Mouse (Mus musculus): ENCODE measurements at regions not wholly inside any gene's neighbourhood (a gene's known extent, or its start where the extent isn't known, plus 50 kb on each side); places are given as distances from the start of the nearest gene placed in this dataset.

GRCm38 (mm10) chr7:37908618-37909130, 114.7 kb downstream of the Uri1 start:
- no peak for DNase-seq

GRCm38 (mm10) chr7:37893885-37894284, 120.4 kb upstream of the Zfp536 start:
- peak; percentile 39 for DNase-seq

DNA sequence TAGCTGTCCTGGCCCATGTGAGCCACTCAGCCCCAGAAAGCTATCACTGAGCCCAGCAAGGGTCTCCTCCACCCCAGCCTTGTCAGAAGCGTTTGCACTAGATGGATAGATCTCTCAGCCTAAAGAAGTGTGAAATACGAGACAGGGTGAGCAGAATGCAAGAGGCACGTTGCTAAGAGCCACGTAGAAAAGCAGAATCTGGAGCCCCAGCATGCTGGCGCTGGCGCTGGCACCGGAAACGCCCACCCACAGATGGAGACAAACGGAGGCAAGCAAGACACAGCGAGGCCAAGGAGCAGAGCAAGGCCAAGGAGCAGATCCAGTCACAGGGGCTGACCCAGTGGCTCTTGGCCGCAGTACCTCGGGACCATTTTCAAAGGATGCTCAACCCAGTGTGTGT, 100.9 kb upstream of the Zfp536 start:
- DNase-seq: no peak

DNA sequence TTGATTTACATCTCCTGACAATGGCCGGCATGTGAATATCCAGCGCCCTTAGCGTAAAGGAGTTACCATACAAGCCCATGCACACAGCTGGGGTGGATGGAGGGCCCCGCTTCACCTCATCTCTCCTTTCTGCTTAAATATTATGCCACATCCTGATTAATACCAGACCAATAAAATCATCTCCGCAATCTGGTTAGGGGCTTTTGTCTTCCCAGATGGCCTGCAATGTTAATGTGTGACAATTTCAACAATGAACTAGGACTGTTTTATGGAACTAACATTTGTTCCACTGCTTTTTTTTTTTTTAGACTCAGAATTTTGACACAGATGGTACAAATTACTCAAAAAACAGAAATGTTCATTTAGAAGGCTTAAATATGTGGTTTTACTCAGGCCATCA, 97.5 kb upstream of the Zfp536 start:
- no peak for DNase-seq

DNA sequence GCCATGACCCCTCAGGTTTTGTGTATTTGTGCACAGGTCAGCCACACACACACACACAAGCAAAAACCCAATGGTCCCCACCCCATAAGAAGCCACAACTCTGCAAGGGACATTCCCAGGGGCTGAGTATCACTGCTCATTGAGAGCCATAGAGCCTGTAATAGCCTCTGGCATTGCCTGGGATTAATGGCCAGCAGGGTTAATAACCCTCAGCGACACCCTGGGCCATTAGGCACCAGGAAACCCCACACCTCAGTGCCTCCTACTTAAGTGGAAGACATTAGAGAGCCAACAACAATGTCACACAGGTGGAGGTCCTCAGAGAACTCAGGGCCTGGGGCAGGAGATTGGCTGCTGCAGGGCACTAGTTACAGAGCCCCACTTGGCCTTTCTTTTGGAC, 93.0 kb upstream of the Zfp536 start:
- no peak for DNase-seq

DNA sequence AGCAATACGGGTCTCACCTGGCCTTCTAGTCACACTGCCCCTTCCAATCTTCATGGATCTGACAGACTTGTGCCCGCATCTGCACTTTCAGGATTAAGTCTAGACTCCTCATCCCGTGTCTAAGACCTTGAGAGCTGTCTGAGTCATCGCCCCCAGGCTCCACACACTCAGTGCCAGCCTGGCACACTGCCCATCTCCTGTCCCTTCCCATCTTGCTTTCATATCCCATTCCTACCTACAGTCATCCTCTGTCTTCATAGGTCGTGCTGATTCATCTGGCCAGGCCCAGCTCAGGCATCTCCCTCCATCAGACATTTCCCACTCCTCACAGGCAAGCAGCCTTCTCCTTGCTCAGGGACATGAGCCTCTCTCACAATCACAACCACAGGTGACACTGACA, 78.0 kb upstream of the Zfp536 start:
- DNase-seq: no peak

- no peak for DNase-seq
These were observed 71.8 kb upstream of the Zfp536 start for GRCm38 (mm10) chr7:37845201-37845600.

DNA sequence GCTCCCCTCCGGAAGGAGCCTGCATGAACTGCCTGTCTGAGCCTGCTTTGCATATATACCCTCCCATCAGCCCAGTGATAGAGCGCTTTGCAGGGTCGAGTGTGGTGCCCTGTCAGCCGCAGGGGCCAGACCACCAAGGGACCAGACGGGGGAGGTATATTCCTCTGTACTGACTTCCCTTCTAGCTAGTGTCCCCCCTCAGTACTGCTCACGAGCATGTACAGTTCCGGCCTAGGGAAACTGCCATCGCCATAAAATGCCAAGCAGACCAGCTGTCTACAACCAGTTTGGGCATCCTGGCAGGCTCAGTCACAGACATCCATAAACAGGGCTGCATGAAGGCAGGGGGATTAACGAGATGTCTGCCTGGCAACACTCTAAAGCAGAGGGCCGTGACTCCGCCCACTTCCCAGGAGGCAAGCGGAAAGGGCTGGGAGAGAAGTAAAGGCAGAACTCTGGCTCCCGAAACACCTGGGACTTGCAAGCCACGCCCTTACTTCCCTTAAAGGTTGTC, 68.6 kb upstream of the Zfp536 start:
- DNase-seq: peak; percentile 22

DNA sequence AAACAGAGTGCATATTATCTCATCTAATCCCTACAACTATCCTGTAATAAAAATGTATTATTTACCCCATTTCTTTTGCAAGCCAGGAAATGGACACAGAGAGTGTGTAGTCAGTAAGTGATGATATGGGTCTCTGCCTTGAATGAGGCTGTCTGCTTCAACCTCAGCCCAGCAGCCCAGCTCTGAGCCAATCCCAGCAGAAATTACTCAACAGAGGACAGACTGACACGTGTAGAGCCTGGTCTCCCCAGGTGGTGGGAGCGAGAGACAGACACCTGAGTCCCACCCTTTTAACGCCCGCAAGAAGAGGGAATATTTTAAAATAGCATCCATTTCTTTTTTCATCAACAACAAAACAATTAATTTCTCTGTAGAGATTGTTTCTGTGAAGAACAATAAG, 68.1 kb upstream of the Zfp536 start:
- DNase-seq: no peak

DNA sequence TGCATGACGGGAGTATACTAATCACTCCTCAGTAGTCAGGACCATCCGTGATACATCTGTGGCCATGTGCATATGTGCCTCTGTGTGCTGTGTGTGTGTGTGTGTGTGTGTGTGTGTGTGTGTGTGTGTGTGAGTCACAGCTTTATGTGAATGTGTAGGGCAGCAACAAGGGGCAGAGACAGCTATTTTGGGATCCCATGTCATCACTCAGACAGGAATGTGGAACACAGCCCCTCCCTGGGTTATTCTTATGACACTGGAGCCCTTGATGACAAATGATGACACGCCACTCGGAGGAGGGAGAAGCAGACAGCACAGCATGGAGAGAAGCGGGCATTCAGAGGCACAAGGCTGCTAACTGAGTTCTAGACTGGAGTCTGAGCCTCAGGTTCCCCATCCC, 64.4 kb upstream of the Zfp536 start:
- no peak for DNase-seq

DNA sequence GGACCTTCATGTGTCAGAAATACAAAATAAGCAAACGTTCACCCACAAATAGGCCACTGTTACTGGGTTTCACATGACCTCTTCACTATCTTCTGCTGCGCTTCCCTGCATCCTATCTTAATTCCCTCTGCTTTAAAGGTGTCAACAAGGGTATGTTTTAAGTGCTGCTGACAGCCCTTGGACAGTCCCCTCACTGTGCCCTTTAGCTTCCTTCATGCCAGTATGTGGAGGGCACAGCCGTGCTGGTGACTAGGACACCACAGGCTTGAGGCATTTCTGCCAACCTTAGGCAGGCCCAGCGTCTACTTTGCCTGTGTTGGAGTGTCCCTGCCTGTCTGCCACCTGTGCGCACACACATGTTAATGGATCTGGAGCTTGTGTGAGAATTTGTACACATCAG, 63.9 kb upstream of the Zfp536 start:
- no peak for DNase-seq

- no peak for DNase-seq
These were observed 60.0 kb upstream of the Zfp536 start for GRCm38 (mm10) chr7:37833420-37833819.

GRCm38 (mm10) chr7:37832322-37832721, 58.9 kb upstream of the Zfp536 start:
- no peak for DNase-seq

DNA sequence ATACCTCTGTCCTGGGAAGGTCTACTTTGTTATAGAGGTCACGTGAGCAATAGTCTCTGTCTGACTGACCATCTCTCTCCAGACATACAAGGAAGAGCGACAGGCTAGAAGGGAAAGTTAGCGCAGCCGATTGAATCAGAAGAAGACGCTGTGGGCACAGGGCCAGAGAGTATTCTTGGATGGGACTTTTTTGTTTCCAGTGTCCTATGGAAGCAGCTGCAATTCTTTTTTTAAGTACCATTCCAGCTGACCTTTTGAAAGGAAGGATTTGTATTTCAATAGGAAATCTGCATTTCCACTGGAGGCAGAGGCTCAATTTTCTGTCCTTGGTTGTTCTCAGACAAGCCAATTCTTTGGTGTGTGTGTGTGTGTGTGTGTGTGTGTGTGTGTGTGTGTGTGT, 52.3 kb upstream of the Zfp536 start:
- DNase-seq: no peak

Measured in liver (tissue).